Mouse (Mus musculus) neural tube, embryonic 14.5 days (tissue): ENCODE data around the gene Sos2. TPM values are rescaled to one million over a fixed set of nuclear protein-coding genes. Genes with fewer than 3 reads are reported as not detected.

Experiments
- ATAC-seq: fragments of 200-750 bp; cut with Nextera tagmentation; 2 replicates; pipeline ENCODE4 v1.8.0; 2017; ENCODE audit warnings: low read depth, mild to moderate bottlenecking, moderate TSS enrichment, moderate library complexity
- H3K27ac ChIP-seq: fragments of 300-500 bp; sonication (generic); 2 replicates; pipeline ENCODE4 v1.5.1; 2014; ENCODE audit warnings: low read depth, mild to moderate bottlenecking, control low read depth, low read length, moderate library complexity, mixed read lengths
- H3K27me3 ChIP-seq: fragments of 300-500 bp; sonication (generic); 2 replicates; pipeline ENCODE4 v1.6.1; 2014; ENCODE audit warnings: low read length; ENCODE audit not compliant: control insufficient read depth, insufficient read depth
- H3K36me3 ChIP-seq: fragments of 300-500 bp; sonication (generic); 2 replicates; pipeline ENCODE4 v1.6.1; 2014; ENCODE audit warnings: low read length, mixed read lengths; ENCODE audit not compliant: control insufficient read depth, insufficient read depth
- H3K4me1 ChIP-seq: fragments of 300-500 bp; sonication (generic); 2 replicates; pipeline ENCODE4 v1.6.1; 2014; ENCODE audit warnings: low read length; ENCODE audit not compliant: control insufficient read depth, insufficient read depth
- H3K4me2 ChIP-seq: fragments of 300-500 bp; sonication (generic); 2 replicates; pipeline ENCODE4 v1.6.1; 2014; ENCODE audit warnings: mild to moderate bottlenecking, low read depth, low read length, control low read depth
- H3K4me3 ChIP-seq: fragments of 300-500 bp; sonication (generic); 2 replicates; pipeline ENCODE4 v1.5.1; 2014; ENCODE audit warnings: low read depth, low read length, control low read depth, mixed read lengths
- H3K9ac ChIP-seq: fragments of 300-500 bp; sonication (generic); replicated peaks from 2 replicates; pipeline ENCODE4 v1.6.1; 2014; ENCODE audit warnings: low read depth, mild to moderate bottlenecking, control low read depth, low read length, mixed read lengths
- H3K9me3 ChIP-seq: fragments of 300-500 bp; sonication (generic); 2 replicates; pipeline ENCODE4 v1.6.1; 2016; ENCODE audit warnings: low read length; ENCODE audit not compliant: control insufficient read depth
- WGBS: fragments of 180-500 bp; shearing (Covaris S2); extraction: QIAGEN DNeasy Blood & Tissue Kit; methylation state at CpG from one replicate; pipeline ENCODE4 v1.1.7; 2014; 5-methylcytosine and 5-hydroxymethylcytosine counted together
- polyA plus RNA-seq: library from polyadenylated mRNA; unstranded; fragments of >200 nt; fragmentation: Nextera tagmentation; extraction: Ambion mirVana; gene quantifications from 2 replicates; pipeline ENCODE4 v1.2.1, GENCODE M21; 2014

Gene Sos2
- polyA plus RNA-seq, 1 experiment from 2014 or later, result 18.1 TPM

DNA sequence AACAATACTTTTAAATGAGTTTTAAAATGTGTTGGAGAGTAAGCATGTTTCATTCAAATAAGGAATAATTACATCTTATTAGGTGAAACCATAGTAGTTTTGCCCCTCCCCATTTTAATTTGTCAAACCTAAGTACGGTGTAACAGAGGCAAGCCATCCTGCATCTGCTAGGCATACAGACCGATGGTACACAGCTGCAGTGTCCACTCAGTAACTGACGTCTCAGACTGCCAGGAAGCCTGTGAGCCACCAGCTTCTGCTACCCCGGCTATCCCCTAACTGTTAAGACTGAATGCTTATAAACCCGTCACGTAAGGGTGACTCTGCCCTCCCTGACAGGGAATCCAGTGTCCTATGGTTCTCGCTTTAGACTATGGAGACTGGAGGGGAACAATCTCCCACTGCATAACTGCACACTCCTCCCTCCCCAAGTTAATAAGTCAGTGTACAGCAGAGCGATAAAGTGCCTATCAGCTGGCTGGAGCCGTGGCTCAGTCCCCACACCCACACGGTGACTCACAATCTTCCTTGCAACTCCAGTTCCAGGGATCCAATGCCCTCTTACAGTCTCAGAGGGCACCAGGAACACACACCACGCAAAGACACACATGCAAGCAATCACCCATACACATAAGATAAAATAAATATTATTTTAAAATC is 23.3 kb upstream of the Sos2 start:
- Histone ChIP-seq H3K4me1 (no peaks in the 10 kb centered on the region), H3K27me3 (no peaks in the 10 kb centered on the region), H3K4me3 (no peak overlapping the region), H3K9ac (no peak overlapping the region), H3K9me3 (no peaks in the 10 kb centered on the region), H3K27ac (no peak overlapping the region), H3K36me3 (no peaks in the 10 kb centered on the region), H3K4me2 (no peak overlapping the region)
- WGBS, result 93% methylated on average over 11 of the region's 11 CpGs
- ATAC-seq, result no peak

DNA sequence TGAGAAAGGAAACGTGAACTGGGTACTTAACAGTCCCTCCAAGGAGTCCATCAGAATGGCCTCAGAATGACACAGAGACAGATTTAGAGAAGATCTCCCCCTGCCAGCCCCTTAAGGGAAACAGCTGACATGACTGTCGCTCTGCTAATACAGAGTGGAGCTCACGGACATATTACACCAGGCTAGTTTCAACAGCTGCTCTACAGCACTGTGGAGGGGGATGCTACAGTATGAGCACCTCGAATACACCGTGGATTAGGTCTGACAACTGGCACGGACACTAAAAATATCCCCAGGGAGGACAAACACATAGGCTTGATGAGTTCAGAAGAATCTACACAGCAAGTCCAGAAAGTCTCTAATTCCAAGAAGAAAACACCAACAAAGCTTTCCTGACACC is 16.7 kb upstream of the Sos2 start:
- Histone ChIP-seq H3K36me3 (no peaks in the 10 kb centered on the region), H3K4me1 (no peaks in the 10 kb centered on the region), H3K27me3 (no peaks in the 10 kb centered on the region), H3K4me3 (no peak overlapping the region), H3K9ac (no peak overlapping the region), H3K4me2 (no peak overlapping the region), H3K9me3 (no peaks in the 10 kb centered on the region), H3K27ac (no peak overlapping the region)
- no peak for ATAC-seq
- WGBS, result 84% methylated on average over 6 of the region's 6 CpGs

DNA sequence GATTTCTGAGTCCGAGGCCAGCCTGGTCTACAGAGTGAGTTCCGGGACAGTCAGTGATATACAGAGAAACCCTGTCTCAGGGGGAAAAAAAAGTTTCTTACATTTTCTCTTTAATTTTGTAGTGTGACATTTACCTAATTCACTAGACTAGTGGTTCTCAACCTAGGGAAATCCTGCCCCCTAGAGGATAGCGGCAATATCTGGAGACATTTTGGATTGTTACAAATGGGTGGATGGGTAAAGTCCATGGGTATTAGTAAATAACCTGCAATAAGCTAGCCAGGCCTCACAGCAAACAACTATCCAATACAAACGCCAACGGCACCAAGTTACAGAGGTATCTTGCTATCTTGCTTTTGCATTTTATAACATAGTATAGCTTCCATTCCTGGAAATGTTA is 15.1 kb upstream of the Sos2 start:
- H3K9me3 ChIP-seq, result no peaks in the 10 kb centered on the region
- no peaks in the 10 kb centered on the region for H3K27me3 ChIP-seq
- ATAC-seq, result no peak
- no peak overlapping the region for H3K4me2 ChIP-seq
- WGBS, result 82% methylated on average over 5 of the region's 5 CpGs
- H3K4me1 ChIP-seq, result no peaks in the 10 kb centered on the region
- no peak overlapping the region for H3K4me3 ChIP-seq
- no peak overlapping the region for H3K27ac ChIP-seq
- H3K9ac ChIP-seq, result no peak overlapping the region
- no peaks in the 10 kb centered on the region for H3K36me3 ChIP-seq

DNA sequence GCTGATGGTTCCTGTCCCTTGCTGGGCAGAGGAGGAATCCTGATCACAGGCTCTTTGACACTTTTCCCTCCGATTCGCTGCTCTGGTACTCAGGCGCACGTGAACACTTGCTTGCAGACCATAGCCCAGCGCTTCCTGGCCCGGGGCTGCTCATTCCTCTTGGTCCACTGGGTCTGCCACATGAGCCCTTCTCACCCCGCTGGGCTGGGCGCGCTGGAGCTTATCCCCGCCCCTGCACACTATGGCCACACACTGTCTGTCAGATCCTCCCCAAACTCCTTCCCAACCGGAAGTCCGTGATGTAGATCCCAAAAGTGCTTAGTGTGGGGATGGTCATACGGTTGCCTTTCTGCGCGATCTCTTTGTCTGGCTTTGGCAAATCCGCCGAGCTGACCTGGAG is 11.8 kb upstream of the Sos2 start:
- 85% methylated on average over 17 of the region's 17 CpGs for WGBS
- Histone ChIP-seq H3K36me3 (no peaks in the 10 kb centered on the region), H3K27ac (no peak overlapping the region), H3K4me1 (no peaks in the 10 kb centered on the region), H3K9me3 (no peaks in the 10 kb centered on the region), H3K9ac (no peak overlapping the region), H3K4me2 (no peak overlapping the region), H3K27me3 (no peaks in the 10 kb centered on the region), H3K4me3 (no peak overlapping the region)
- no peak for ATAC-seq

DNA sequence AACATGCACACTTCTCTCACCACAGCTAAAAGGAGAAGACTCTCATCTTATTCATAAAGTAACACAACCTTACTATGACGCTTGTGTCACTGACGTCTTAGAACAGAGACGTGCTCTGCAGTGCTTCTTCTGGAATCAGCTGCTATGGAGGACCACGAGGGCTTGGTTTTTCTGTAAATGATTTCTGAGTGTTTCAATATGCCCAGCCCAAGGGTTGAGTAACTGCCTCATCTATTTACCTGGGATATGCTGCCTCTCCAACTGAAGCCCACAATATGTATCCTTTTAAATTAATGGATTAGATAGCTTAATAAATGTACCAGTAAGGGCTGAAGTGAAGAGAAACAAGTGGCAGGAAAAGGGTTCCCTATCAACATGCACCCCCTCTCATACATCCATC is 9.1 kb upstream of the Sos2 start:
- H3K36me3 ChIP-seq, result no peaks in the 10 kb centered on the region
- H3K4me3 ChIP-seq, result no peak overlapping the region
- H3K9me3 ChIP-seq, result no peaks in the 10 kb centered on the region
- H3K4me1 ChIP-seq, result no peaks in the 10 kb centered on the region
- H3K27me3 ChIP-seq, result no peaks in the 10 kb centered on the region
- H3K9ac ChIP-seq, result no peak overlapping the region
- no peak overlapping the region for H3K4me2 ChIP-seq
- no peak overlapping the region for H3K27ac ChIP-seq
- ATAC-seq, result no peak
- 96% methylated on average over 4 of the region's 4 CpGs for WGBS

DNA sequence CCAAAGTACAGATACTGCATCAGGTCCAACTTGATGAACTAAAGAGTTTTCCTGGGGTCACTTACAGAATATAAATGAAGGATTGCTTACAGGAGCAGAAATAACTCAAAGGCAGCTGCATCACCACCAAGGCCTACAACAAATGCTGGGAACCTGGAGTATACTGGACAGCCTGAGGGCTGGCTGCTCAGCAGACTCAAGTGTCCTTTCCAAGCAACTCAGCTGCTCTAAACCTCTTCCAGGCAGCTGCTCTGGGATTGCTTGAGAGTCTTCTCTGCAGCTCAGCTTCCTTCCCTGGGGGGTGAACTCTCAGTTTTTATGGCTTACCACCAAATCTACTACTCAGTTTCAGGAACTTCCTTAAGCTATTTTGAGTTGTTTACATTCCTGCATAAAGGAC is 7.4 kb upstream of the Sos2 start:
- H3K4me1 ChIP-seq, result no peaks in the 10 kb centered on the region
- no peak overlapping the region for H3K4me2 ChIP-seq
- no peak overlapping the region for H3K9ac ChIP-seq
- no peaks in the 10 kb centered on the region for H3K27me3 ChIP-seq
- no peak overlapping the region for H3K4me3 ChIP-seq
- H3K27ac ChIP-seq, result no peak overlapping the region
- no peaks in the 10 kb centered on the region for H3K9me3 ChIP-seq
- ATAC-seq, result no peak
- no peaks in the 10 kb centered on the region for H3K36me3 ChIP-seq

DNA sequence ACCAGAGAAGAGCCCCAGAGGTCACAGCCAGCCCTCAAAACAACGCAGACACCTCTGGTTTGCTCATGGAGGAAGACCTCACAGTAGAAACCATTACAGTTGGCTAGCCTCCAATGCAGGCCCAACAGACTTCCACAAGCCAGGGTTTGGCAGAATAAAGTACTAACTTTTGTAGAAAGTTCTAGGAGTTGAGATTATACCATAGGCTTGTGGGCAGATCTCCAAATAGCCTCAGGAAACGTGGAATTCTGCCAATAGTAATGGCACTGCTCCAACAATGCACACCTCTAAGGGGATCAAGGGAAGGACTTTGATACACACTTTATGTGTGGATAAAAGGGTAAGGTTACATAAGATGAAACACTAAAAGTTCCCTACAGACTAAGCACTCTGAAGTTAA is 6.7 kb upstream of the Sos2 start:
- H3K9me3 ChIP-seq, result no peaks in the 10 kb centered on the region
- no peak overlapping the region for H3K27ac ChIP-seq
- H3K36me3 ChIP-seq, result no peaks in the 10 kb centered on the region
- ATAC-seq, result no peak
- no peak overlapping the region for H3K4me2 ChIP-seq
- H3K4me3 ChIP-seq, result no peak overlapping the region
- H3K4me1 ChIP-seq, result no peaks in the 10 kb centered on the region
- no peak overlapping the region for H3K9ac ChIP-seq
- 69% methylated on average over 2 of the region's 2 CpGs for WGBS
- H3K27me3 ChIP-seq, result no peaks in the 10 kb centered on the region

DNA sequence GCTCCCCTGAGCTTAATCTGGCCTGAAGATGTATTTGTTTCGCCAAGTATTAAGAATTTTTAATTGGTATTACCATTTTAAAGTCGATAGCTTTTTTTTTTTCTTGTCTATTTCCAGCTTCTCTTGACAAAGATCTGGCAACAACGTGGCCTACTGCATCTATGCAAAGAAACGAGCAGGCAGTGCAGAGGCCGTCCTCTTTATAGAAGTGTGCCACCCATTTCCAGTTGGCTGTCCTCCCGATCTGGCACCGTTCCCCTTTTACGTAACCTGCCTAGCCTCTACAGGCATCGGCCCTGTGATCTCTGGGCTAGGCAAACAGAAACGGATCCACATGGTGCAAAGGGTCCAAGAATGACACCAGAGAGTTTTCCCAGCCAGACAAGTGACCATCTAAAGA is 1.9 kb upstream of the Sos2 start:
- WGBS, result 38% methylated on average over 10 of the region's 10 CpGs
- no peak overlapping the region for H3K4me2 ChIP-seq
- H3K9me3 ChIP-seq, result no peaks in the 10 kb centered on the region
- no peaks in the 10 kb centered on the region for H3K27me3 ChIP-seq
- peaks cover 10% of the 10 kb centered on the region for H3K4me1 ChIP-seq
- no peak for ATAC-seq
- no peak overlapping the region for H3K27ac ChIP-seq
- no peaks in the 10 kb centered on the region for H3K36me3 ChIP-seq
- H3K9ac ChIP-seq, result no peak overlapping the region
- no peak overlapping the region for H3K4me3 ChIP-seq

DNA sequence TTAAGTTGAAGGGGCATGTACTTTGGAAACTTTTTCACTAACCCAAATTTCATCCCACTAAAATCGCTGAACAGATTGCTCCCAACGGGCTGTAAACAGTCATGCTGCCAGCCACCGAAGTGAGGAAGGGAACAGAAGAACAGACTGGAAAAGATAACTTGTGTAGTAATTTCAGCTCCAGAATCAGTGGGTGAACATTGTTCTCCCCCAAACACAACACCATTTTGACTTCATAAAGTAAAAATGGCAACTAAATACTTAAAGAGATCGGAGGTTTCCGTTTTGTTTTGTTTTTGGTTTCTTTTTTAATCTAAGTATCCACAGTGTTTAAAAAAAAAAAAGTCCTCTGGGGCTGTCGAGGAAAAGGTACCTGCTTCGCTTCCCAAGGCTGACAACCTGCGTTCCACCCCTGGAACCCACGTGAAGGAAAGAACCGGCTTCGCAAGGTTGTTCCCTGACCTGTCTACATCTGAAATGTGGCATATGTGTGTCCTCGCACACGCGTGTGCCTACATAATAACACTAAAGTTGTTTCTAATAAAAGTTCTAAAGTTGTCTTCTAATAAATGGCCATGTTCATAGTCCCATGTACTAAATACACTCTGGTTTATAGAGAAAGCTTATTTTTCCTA is 1.3 kb upstream of the Sos2 start:
- Histone ChIP-seq H3K9ac (no peak overlapping the region), H3K4me1 (peaks cover 10% of the 10 kb centered on the region), H3K36me3 (no peaks in the 10 kb centered on the region), H3K4me3 (peak overlapping the region; percentile 97; the same call in 1 of the 2 replicates), H3K4me2 (peak overlapping the region; percentile 51), H3K27ac (no peak overlapping the region), H3K9me3 (no peaks in the 10 kb centered on the region), H3K27me3 (no peaks in the 10 kb centered on the region)
- ATAC-seq, result no peak
- 45% methylated on average over 14 of the region's 14 CpGs for WGBS
